Mouse (Mus musculus) kidney, adult 2 months (tissue): ENCODE results near the gene Zfhx2. TPM values are rescaled to one million over a fixed set of nuclear protein-coding genes. Genes with fewer than 3 reads are reported as not detected.

ENCODE experiments used
- DNase-seq: peaks from one replicate; pipeline ENCODE4 v3.0.0; 2021
- H3K27ac ChIP-seq: fragments of 200-500 bp; 2 replicates; pipeline ENCODE4 v1.5.1; 2012; ENCODE audit warnings: low read depth, low read length, control low read depth, inconsistent platforms; ENCODE audit not compliant: insufficient read depth
- H3K27me3 ChIP-seq: fragments of 200-500 bp; replicated peaks from 2 replicates; pipeline ENCODE4 v1.6.1; 2012; ENCODE audit warnings: mild to moderate bottlenecking, moderate library complexity, low read length, inconsistent platforms; ENCODE audit not compliant: control insufficient read depth, insufficient read depth
- H3K36me3 ChIP-seq: fragments of 200-500 bp; 2 replicates; pipeline ENCODE4 v1.6.1; 2012; ENCODE audit warnings: mild to moderate bottlenecking, moderate library complexity, low read length, inconsistent platforms; ENCODE audit not compliant: control insufficient read depth, insufficient read depth
- H3K4me1 ChIP-seq: fragments of 200-500 bp; 2 replicates; pipeline ENCODE4 v1.6.1; 2011; ENCODE audit warnings: low read length; ENCODE audit not compliant: control insufficient read depth, insufficient read depth
- H3K4me3 ChIP-seq: fragments of 200-500 bp; 2 replicates; pipeline ENCODE4 v1.5.1; 2011; ENCODE audit warnings: mild to moderate bottlenecking, low read depth, low read length, control low read depth; ENCODE audit not compliant: insufficient read depth
- CTCF ChIP-seq: fragments of 200-500 bp; conservative IDR thresholded peaks from 2 replicates; pipeline ENCODE4 v1.5.1; 2011; ENCODE audit warnings: low read depth, mild to moderate bottlenecking, control low read depth, low read length, moderate library complexity, mixed read lengths; ENCODE audit not compliant: insufficient read depth, insufficient read length
- POLR2A ChIP-seq: fragments of 200-500 bp; IDR thresholded peaks from one replicate; pipeline ENCODE4 v1.6.1; 2011; ENCODE audit warnings: low read depth, low read length, control low read depth
- WGBS: fragments of 180-500 bp; shearing (Covaris S2); methylation state at CpG from one replicate; pipeline ENCODE4 v1.1.7; 2018; 5-methylcytosine and 5-hydroxymethylcytosine counted together
- polyA plus RNA-seq: library from polyadenylated mRNA; depleted of rRNA; stranded (reverse); fragments of >200 nt; gene quantifications from 2 replicates; pipeline ENCODE4 v1.2.3, GENCODE M21; 2012; rRNA removed

Gene Zfhx2
- polyA plus RNA-seq, 1 experiment, result 2.1 TPM

DNA sequence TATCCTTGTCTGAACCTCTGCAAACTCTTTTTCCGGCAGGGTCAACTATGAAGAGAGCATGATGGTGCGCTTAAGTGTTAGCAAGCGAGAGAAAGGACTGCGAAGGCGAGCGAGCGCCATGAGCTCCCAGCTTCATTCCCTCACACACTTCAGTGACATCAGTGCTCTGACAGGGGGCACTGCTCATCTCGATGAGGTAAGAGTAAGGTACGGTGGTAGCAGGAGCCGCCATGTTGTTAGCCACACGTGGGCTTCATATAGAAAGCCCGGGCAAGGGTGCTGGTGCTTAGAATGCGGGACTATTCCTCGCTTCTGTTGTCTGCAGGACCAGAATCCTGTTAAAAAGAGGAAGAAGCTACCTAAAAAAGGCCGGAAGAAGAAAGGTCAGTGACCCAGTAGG, 69.1 kb downstream of the Zfhx2 start:
- DNase-seq, result no peak
- Histone ChIP-seq H3K4me1 (no peaks in the 10 kb centered on the region), H3K27me3 (no peaks in the 10 kb centered on the region), H3K27ac (no peak overlapping the region), H3K36me3 (peaks cover 8% of the 10 kb centered on the region), H3K4me3 (no peak overlapping the region)
- 91% methylated on average over 15 of the region's 15 CpGs for WGBS
- TF ChIP-seq CTCF (no peak), POLR2A (no peak)

DNA sequence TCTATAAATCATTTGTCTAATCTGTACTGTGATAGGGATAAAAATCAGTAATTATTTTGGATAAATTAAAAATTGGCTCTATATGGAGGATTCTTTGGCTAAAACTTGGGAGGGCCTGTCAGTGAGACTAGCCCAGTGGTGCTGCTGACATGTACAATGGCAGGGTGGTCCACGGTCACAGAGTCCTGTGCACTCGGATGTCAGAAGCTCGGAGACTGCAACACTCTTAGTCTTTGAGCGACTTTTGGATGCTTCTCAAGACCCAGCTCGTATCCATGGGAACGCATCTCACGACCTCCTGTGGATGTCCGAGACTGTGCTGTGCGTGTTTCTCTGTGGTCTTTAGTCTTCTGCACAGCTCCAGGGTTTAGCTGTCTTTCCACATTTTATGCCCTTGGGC, 71.7 kb downstream of the Zfhx2 start:
- TF ChIP-seq POLR2A (no peak), CTCF (no peak)
- no peak for DNase-seq
- Histone ChIP-seq H3K27me3 (no peaks in the 10 kb centered on the region), H3K27ac (no peak overlapping the region), H3K4me3 (no peak overlapping the region), H3K4me1 (no peaks in the 10 kb centered on the region), H3K36me3 (peaks cover 8% of the 10 kb centered on the region)
- WGBS, result 86% methylated on average over 9 of the region's 9 CpGs

DNA sequence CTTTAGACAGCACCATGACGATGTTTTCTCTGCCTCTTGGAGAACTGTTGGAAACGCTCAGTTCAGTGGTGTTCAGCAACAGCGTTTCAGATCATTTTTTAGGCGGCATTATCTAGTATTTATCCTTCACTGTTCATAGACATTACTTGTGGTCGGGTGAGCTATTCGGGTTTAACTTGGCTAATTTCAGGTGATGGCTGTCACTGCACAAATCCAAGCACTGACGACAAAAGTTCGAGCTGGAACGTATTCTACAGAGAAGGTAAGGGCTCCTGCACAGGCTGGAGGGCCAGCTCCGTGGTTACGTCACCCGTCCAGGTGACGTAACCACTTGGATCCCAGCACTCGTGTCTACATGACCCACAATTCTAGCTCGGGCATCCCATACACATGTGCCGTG, 75.2 kb downstream of the Zfhx2 start:
- Histone ChIP-seq H3K27me3 (no peaks in the 10 kb centered on the region), H3K4me1 (peaks cover 3% of the 10 kb centered on the region; the same call in 1 of the 2 replicates), H3K4me3 (no peak overlapping the region), H3K27ac (no peak overlapping the region), H3K36me3 (peaks cover 4% of the 10 kb centered on the region)
- WGBS, result 90% methylated on average over 16 of the region's 16 CpGs
- TF ChIP-seq CTCF, result no peak
- TF ChIP-seq POLR2A, result no peak
- DNase-seq, result no peak

DNA sequence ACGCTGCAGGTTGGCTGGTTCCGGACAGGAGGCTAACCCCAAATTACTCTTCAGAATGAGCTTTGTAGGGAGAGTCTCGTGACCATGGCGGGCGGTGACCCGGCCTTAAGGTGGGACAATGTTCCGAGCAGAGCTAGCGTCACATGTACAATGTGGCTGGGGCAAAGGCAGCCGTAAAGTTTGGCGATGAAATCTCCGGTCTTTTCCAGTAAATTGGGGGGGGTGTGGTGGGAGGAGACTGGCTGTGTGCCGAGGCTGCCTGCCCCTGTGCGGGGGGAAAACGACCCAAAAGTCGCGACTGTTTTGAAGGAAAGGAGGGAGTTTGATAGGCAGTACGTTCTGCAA, 76.4 kb downstream of the Zfhx2 start:
- DNase-seq, result no peak
- Histone ChIP-seq H3K27me3 (no peaks in the 10 kb centered on the region), H3K4me3 (peak overlapping the region; percentile 76), H3K27ac (peak overlapping the region; percentile 61; the same call in 1 of the 2 replicates), H3K36me3 (no peaks in the 10 kb centered on the region), H3K4me1 (peaks cover 3% of the 10 kb centered on the region; the same call in 1 of the 2 replicates)
- under 1% methylated on average over 17 of the region's 17 CpGs for WGBS
- TF ChIP-seq CTCF (no peak), POLR2A (no peak)

DNA sequence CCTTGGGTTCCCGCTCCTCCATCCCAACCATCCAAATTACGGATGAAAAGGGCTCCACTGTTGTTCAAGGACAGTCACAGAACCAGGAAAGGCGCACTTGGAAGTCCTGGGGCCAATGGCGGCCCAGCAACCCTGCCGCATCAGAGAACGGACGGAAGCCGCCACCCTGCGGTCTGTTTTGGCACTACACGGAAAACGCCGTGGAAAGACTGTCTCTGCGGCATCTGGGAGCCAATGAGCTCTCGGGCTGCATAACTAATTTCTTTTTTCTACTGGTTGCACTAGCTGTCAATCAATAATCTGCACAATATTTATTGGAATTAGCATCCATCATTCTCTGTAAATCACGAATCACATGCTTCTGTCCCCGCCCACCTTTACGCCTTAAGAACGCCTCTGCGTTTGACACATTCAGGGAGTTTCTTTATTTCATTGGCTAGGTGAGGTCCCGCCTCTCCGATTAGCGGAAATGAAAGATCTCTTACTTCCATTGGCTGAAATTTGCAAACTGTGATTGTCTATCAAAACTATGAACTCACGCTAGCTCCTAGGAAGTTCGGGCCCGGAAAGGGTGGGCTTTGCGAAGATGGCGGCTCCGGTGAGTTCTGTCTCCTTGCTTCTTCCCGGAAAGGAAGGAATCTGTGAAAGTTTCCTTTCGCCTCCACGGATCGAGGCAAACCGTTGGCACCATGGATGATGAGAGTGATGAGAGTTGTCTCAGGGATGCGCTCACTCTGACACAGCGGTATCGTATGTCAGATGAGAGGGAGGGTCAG, 76.9 kb downstream of the Zfhx2 start, which contains the start of gene Ngdn:
Gene Ngdn, plus strand, starts transcription at position 464 of the 776 bp plus-strand sequence.
- peak within 1 kb of the TSS; percentile 90 for H3K27ac ChIP-seq
- 1% methylated on average over 36 of the region's 36 CpGs for WGBS

DNA sequence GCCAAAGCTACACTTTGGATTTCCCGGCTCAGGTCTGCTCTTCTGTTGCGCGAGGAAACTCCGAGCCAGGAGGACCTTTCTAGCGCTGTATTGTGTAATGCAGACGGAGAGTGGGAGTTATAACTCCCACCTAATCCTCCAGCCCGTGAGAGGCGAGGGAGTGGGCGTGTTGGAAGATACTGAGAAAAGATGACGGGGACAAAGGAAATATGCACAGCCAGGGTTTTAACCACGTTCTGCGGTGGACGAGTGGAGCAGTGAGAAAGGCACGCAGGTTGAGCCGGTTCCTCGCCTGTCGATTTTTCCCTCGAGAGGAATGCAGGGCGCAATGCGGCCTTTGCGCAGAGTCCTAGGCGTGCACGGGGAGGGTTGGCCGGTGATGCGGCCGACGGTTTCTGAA, 77.5 kb downstream of the Zfhx2 start:
- under 1% methylated on average over 27 of the region's 27 CpGs for WGBS
- TF ChIP-seq CTCF (no peak), POLR2A (no peak)
- peaks cover 3% of the 10 kb centered on the region; the same call in 1 of the 2 replicates for H3K4me1 ChIP-seq
- no peaks in the 10 kb centered on the region for H3K27me3 ChIP-seq
- peak overlapping the region; percentile 64 for H3K4me3 ChIP-seq
- no peak for DNase-seq
- H3K27ac ChIP-seq, result peak overlapping the region; percentile 90
- H3K36me3 ChIP-seq, result no peaks in the 10 kb centered on the region

More for the DNA sequence above, 76.9 kb downstream of the Zfhx2 start, which contains the start of gene Ngdn:
- peak within 1 kb of the TSS; percentile 76 for H3K4me3 ChIP-seq
- no peaks in the 10 kb centered on the region for H3K36me3 ChIP-seq
- peaks cover 3% of the 10 kb centered on the region; the same call in 1 of the 2 replicates for H3K4me1 ChIP-seq
- no peaks in the 10 kb centered on the region for H3K27me3 ChIP-seq
- DNase-seq, result peak; percentile 100
- TF ChIP-seq CTCF (peak; percentile 84), POLR2A (peak; percentile 69)

DNA sequence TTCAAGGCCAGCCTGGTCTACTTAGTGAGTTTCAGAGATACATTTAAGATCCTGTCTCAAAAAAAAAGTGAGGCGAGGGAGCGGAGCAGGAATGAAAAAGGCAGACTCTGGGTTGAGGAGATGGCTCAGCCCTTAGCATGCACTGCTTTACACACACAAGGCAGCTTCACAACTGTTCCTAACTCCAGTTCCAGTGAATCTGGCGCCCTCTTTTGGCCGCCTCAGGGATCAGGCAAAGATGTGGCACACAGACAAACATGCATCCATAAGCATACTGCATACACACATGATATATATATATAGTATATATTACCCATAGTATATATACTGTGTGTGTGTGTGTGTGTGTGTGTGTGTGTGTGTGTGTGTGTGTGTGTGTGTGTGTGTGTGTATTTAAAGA, 81.0 kb downstream of the Zfhx2 start:
- Histone ChIP-seq H3K27ac (no peak overlapping the region), H3K4me1 (peaks cover 3% of the 10 kb centered on the region; the same call in 1 of the 2 replicates), H3K4me3 (no peak overlapping the region), H3K36me3 (no peaks in the 10 kb centered on the region), H3K27me3 (no peaks in the 10 kb centered on the region)
- peak; percentile 26 for DNase-seq
- WGBS, result 79% methylated on average over 4 of the region's 4 CpGs
- TF ChIP-seq POLR2A (no peak), CTCF (peak; percentile 44)

Other genes starting within 250 kb of the Zfhx2 start
- gene Homez, start 221.4 kb downstream of the Zfhx2 start, polyA plus RNA-seq, result 9.2 and 9.6 TPM in 2 replicates
- gene Ppp1r3e, start 214.8 kb downstream of the Zfhx2 start, polyA plus RNA-seq, result 21.0 and 23.5 TPM in 2 replicates
- 47.1 and 59.0 TPM in 2 replicates for gene Bcl2l2, start 208.9 kb downstream of the Zfhx2 start, polyA plus RNA-seq
- gene Gm20521, start 208.9 kb downstream of the Zfhx2 start, polyA plus RNA-seq, result not detected in 2 replicates
- 111 and 114 TPM in 2 replicates for gene Pabpn1, start 199.8 kb downstream of the Zfhx2 start, polyA plus RNA-seq
- 63.9 and 85.8 TPM in 2 replicates for gene Slc22a17, start 179.2 kb downstream of the Zfhx2 start, polyA plus RNA-seq
- 1.8 and 2.8 TPM in 2 replicates for gene Efs, start 166.2 kb downstream of the Zfhx2 start, polyA plus RNA-seq
- gene Il25, start 159.6 kb downstream of the Zfhx2 start, polyA plus RNA-seq, result not detected in 2 replicates
- gene Cmtm5, start 156.1 kb downstream of the Zfhx2 start, polyA plus RNA-seq, result 0.59 and 0.79 TPM in 2 replicates
- 0.75 and 1.5 TPM in 2 replicates for gene Myh6, start 125.4 kb downstream of the Zfhx2 start, polyA plus RNA-seq
- gene Gm17428, start 115.4 kb downstream of the Zfhx2 start, polyA plus RNA-seq, result not detected in 2 replicates
- gene Myh7, start 97.7 kb downstream of the Zfhx2 start, polyA plus RNA-seq, result 0.05 and 5.2 TPM in 2 replicates
- 15.0 and 15.5 TPM in 2 replicates for gene Ngdn, start 76.9 kb downstream of the Zfhx2 start, polyA plus RNA-seq
- 12.1 and 13.8 TPM in 2 replicates for gene Thtpa, start 2.5 kb upstream of the Zfhx2 start, polyA plus RNA-seq
- gene Ap1g2, start 14.3 kb upstream of the Zfhx2 start, polyA plus RNA-seq, result 28.2 and 29.6 TPM in 2 replicates
- 0.19 and 0.25 TPM in 2 replicates for gene Jph4, start 24.6 kb upstream of the Zfhx2 start, polyA plus RNA-seq
- gene Dhrs2, start 129.7 kb upstream of the Zfhx2 start, polyA plus RNA-seq, result not detected in 2 replicates